Mouse (Mus musculus) brown adipose tissue, adult 24 weeks (tissue): ENCODE data around the gene Gch1. TPM values are rescaled to one million over a fixed set of nuclear protein-coding genes. Genes with fewer than 3 reads are reported as not detected.
A peak's percentile ranks its signal among the peaks of the same experiment; 100 is the strongest.

Source experiments
- H3K27ac ChIP-seq: fragments of 200-500 bp; replicated peaks from 2 replicates; pipeline ENCODE4 v1.5.1; 2012; ENCODE audit warnings: low read depth, mild to moderate bottlenecking, low read length
- H3K4me1 ChIP-seq: fragments of 200-500 bp; 2 replicates; pipeline ENCODE4 v1.6.1; 2012; ENCODE audit warnings: low read length, mixed read lengths; ENCODE audit not compliant: control insufficient read depth, insufficient read depth, insufficient read length
- H3K4me3 ChIP-seq: fragments of 200-500 bp; 2 replicates; pipeline ENCODE4 v1.5.1; 2012; ENCODE audit warnings: low read depth, mild to moderate bottlenecking, low read length, moderate library complexity; ENCODE audit not compliant: insufficient read depth
- polyA plus RNA-seq: library from polyadenylated mRNA; stranded (reverse); fragments of >200 nt; gene quantifications from 2 replicates; pipeline ENCODE4 v1.2.4, GENCODE M21; 2012; ENCODE audit not compliant: missing spikeins, insufficient read depth, insufficient read length

The Gch1 gene
- polyA plus RNA-seq, 1 experiment = 1.3 TPM

DNA sequence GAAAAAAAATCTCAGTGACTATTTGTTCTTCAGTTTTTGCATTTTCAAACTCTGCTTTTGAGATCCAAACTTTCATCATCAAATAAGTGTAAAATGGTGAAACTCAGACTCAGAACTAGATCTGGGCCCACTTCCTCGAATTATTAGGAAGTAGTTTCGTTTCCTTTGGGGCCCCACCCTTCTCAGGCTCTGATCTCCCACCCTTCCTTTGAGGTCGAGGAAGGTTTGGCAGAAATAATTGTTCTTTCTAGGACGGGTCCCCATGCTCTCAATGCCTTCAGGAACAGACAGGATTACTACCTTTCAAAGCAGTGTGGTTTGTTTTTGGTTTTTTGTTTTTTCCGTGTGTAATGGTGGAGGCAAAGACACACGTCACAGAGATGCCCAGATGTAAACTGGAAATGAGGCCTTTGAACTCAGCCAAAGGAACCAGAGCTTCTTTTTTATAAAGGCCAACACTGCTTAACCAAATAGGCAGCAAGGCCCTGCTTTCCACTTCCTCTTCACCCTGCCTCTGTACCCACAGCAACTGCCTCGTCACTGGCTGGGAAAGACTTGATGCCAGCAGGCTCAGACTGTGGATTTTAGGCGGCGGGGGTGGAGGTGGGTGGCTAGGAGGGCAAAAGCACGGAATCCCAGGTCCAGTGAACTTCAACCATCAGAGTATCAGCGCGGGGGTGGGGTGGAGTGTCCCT lies 1.4 kb downstream of the Gch1 start:
- H3K4me1 ChIP-seq = 0 out of 2 replicates have a peak, but pooled peaks cover 2% of the 10 kb centered on the region
- H3K4me3 ChIP-seq = peak overlapping the region; percentile 94
- H3K27ac ChIP-seq = peak overlapping the region; percentile 85

DNA sequence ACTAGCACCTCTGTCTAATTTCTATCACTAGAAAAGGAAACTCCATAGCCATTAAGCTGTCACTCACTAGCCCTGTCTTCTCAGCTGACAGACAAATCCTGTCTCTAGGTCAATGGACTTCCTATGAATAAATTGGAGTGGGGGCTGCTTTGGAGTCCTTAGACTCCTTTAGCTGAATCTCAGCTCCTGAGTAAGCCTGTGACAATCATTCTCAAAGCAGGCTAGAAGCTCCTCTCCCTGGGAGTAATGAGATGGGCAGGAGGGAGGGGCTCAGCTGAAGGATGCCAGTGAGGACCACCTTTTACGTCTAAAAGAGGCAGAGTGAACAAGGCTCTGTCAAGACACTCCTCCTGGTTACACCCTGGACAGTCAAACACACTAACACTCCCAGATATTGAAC lies 2.0 kb downstream of the Gch1 start:
- H3K27ac ChIP-seq = peak overlapping the region; percentile 85
- 0 out of 2 replicates have a peak, but pooled peaks cover 2% of the 10 kb centered on the region for H3K4me1 ChIP-seq
- H3K4me3 ChIP-seq = peak overlapping the region; percentile 43

DNA sequence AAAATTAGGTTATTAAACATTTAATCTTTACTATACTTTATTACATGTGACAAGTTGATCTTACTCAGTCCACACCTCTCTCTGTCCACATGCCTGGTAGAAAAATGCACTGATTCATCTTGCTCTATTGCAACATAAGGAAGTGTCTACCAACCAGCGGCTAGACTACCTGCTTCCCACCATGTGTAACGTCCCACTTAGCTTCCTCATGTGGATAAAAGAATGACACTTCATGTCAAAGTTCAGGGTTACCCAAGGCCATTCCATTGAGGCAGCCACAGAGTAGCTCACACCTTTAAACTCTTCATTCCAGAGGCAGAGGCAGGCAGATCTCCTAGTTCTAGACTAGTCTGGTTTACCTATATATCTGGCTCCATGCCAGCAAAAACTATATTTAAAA lies 2.7 kb downstream of the Gch1 start:
- Histone ChIP-seq H3K4me1 (peaks cover 5% of the 10 kb centered on the region; the same call in 1 of the 2 replicates), H3K27ac (no peak overlapping the region), H3K4me3 (no peak overlapping the region)

DNA sequence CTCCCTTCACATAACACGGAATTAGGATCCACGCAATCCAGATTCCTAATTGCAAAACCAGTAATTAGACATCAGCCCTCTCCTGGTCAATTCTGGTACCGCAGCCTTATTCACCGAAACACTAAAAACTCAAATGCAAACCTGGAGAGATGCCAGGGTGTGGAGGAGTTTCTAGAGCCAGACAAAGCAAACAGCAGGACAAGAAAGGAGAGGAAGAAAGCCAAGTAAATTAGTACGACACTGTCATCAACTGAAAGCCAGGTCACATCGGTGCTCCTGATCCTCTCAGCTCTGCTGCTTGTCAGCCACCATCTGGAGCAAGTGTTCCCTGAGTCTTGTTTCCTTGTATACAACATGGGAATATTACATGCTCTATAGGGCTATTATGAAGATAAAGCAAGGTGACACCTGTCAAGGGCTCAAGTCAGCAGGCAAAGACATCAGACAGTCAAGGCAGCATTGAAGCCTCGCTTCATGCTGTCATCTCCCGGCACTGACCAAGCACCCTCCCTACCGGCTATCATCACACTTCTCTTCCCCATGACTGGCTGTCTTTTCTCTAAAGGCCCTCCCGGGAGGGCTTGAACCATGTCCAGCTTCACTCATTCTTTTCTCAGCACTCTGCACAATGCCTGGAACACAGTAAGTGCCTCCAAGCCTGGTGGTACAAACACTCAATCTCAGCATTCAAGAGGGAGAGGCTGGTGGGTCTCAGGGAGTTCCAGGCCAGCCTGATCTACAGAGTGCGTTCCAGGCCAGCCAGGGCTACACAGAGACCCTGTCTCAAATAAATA lies 7.5 kb downstream of the Gch1 start:
- no peak overlapping the region for H3K4me3 ChIP-seq
- H3K4me1 ChIP-seq = peaks cover 8% of the 10 kb centered on the region; the same call in 1 of the 2 replicates
- H3K27ac ChIP-seq = no peak overlapping the region

DNA sequence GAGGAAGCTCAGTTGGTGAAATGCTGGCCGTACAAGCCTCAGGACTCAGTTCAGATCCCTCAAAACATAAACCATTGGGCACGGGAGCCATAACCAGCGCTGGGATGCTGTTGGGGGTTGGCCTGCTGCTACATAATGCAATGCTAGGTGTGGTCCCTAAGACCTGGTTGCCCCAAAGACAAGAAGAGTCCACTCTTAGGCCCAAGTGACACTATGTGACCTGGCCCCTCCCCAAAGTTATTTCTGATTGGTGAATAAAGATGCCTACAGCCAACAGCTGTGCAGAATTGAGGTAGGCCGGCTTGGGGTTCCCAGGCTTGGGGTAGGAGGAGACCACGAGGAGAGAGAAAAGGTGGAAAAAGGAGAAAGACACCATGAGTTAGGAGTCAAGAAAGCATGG lies 10.4 kb downstream of the Gch1 start:
- Histone ChIP-seq H3K4me1 (peaks cover 7% of the 10 kb centered on the region; the same call in 1 of the 2 replicates), H3K4me3 (no peak overlapping the region), H3K27ac (no peak overlapping the region)

DNA sequence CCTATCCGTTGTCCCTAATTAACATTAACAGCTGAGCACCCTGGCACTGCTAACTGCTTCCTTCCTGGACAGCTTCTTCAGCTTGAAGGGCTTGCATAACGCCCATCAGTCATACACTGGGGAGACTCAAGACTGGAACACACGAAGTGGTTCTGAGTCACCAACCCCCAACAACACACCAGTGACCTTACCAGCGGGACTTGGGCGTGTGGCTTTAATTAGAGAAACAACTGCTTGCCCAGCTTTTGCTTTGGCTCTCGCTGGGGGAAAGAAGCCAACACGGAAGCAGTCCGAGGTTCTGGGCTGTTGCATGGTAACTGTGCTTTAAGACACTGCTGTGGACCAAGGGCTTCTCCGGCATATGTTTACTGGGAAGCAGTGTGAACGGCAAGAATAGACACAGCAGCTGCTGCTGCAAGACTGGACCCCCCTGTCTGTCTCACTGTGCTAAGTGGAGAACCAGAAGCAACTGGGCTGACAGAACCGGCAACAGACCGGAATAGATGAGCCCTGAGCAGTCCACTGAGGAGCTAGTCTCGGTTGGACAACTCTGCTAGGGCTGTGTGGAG lies 11.3 kb downstream of the Gch1 start:
- Histone ChIP-seq H3K4me3 (peak overlapping the region; percentile 53), H3K4me1 (peaks cover 7% of the 10 kb centered on the region; the same call in 1 of the 2 replicates), H3K27ac (peak overlapping the region; percentile 47; the same call in 1 of the 2 replicates)

DNA sequence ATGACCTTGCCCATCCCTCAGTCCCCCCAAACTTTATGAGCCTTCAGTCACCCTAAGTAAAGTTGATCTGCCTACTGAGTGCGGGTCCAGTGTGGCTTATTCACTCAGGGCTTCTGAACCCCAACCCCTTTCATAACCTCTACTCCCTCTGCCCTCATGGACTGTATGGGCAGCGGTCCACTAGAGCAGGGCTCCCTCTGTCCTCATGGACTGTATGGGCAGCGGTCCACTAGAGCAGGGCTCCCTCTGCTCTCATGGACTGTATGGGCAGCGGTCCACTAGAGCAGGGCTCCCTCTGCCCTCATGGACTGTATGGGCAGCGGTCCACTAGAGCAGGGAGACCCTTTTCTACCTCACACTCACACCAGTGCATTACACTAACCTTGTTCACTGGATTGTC lies 13.0 kb downstream of the Gch1 start:
- Histone ChIP-seq H3K27ac (no peak overlapping the region), H3K4me3 (no peak overlapping the region), H3K4me1 (peaks cover 8% of the 10 kb centered on the region; the same call in 1 of the 2 replicates)

DNA sequence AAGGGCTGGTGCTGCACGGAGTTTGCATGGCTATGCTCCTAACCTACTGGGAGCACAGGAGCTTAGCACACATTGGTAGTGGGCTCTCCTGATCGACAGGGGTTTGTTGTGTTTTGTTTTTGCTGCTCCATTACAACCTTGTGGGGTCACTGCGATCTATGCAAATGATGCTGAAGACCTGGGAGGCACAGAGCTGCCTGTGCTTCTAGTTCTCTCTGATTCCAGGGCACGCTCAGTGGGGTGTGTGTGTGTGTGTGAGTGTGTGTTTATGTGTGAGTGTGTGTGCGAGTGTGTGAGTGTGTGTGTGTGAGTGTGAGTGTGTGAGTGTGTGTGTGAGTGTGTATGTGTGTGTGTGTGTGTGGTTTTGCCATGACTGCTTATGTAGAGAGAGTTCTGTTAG lies 14.1 kb downstream of the Gch1 start:
- Histone ChIP-seq H3K4me1 (peaks cover 11% of the 10 kb centered on the region), H3K4me3 (no peak overlapping the region), H3K27ac (no peak overlapping the region)

DNA sequence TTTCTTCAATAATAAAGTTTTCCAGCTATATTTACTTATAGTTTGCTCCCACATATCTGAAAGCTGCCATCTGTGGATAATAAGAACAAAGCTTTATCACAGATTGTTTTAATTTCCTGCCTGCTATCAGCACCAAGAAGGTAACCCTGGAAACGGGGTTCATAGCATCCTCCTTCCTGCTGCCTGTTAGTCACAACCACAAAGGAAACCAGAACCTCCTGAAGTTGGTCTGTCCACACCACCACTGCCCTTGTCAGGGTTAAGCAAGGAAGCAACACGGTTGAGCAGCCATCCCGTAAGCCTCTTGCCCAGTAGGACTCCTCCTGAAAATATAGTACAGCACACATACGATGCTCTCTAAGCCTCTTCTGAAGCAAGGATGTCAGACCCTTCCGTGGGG lies 17.1 kb downstream of the Gch1 start:
- no peak overlapping the region for H3K27ac ChIP-seq
- H3K4me1 ChIP-seq = peaks cover 10% of the 10 kb centered on the region
- no peak overlapping the region for H3K4me3 ChIP-seq

DNA sequence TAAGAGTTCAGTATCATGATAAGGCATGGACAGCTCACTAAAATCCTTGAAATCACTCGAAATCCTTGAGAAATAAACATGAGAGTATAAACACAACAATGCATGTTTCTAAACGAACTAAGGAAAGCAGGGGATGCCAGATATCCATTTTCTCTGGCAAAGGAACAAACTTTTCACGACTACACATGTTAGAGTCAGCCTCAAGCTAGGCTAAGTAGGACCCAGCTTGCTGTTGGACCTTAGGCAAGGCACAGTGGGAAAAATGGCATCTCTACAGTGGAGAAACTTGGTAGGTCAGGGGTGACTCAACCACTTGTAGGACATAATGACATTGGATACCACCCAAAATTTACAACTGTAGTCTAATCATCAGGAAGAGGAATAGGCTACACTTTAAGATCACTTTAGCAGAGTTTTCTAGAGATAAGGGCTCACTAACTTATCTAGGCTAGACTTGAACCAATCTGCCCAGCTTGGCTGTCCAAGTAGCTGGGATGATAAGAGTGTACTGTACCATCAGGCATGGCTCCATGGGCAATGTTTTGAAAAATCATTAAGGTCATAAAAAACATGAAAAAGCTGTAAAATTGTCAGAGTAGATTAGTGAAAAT lies 18.6 kb downstream of the Gch1 start:
- Histone ChIP-seq H3K27ac (no peak overlapping the region), H3K4me3 (no peak overlapping the region), H3K4me1 (peaks cover 10% of the 10 kb centered on the region)

DNA sequence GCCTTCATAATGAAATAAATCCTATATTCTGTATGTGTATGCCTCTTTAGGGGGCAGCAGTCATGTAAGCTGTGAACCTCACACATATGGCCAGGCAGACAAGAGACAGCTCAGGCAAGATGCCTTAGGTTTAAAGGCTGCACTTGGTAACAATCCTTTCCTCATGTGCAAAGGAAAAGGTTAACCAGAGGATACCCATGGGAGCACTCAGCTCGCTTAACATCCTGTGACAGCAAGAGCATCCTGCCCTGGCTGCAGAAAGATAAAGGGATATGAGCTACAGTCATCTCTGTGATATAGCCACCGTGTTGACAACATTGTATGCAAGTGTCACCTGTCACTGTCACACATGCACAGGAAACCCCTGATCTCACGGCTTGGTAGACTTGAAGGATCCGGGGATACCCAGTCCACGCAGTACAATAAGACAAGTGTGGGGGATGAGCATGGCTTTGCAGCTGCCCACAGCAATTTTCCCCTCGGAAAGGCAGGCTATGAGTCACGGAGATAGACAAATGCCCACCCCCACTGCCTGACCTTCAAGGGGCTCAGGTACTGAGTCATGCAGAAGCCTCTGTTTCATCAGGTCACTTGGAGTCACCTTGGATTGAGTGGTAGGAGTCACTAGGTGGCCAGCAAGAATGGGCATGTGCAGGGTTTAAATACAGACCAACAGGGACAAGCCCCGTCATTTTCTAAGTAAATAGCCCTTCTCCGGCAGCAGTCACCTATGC lies 19.4 kb downstream of the Gch1 start:
- H3K27ac ChIP-seq = no peak overlapping the region
- H3K4me3 ChIP-seq = no peak overlapping the region
- H3K4me1 ChIP-seq = peaks cover 10% of the 10 kb centered on the region

DNA sequence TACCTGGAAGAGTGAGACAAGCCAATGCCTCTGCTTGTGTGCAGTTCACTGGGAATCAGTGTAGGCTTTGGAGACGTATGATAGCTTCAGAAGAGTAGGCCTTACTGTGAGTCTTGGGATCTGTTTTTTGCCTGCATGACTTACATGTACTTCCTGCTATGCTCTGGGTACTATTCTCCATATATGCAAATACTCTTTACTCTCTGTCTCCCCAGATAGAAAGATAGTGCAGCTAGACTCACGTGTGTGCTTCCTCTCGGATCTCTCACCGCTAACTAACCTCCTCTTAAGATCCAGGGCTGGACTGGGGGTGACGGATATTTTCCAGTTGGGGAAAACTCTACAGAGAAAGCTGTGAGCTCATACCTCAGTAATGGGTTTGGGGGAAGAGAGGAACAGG lies 23.5 kb downstream of the Gch1 start:
- H3K4me1 ChIP-seq = peaks cover 6% of the 10 kb centered on the region
- H3K4me3 ChIP-seq = no peak overlapping the region
- H3K27ac ChIP-seq = no peak overlapping the region

DNA sequence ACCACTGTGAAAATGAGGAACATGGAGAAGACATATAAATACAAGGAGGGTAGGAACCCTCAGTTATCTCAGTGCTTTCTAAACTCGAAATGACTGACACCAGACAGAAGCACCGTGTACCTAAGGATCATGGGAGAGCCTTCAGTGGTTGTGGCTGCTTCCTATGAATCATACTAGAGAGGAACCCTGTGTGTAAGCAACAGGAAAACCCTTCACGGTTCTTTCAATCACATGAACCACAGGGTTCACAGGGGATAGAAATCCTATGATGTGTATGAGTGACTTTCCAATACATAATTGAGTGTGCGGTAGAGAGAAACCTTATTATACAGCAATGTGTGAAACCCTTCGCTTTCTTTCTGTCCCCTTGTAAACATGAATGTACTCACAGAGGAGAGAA lies 24.1 kb downstream of the Gch1 start:
- Histone ChIP-seq H3K4me1 (peaks cover 2% of the 10 kb centered on the region; the same call in 1 of the 2 replicates), H3K27ac (no peak overlapping the region), H3K4me3 (no peak overlapping the region)

DNA sequence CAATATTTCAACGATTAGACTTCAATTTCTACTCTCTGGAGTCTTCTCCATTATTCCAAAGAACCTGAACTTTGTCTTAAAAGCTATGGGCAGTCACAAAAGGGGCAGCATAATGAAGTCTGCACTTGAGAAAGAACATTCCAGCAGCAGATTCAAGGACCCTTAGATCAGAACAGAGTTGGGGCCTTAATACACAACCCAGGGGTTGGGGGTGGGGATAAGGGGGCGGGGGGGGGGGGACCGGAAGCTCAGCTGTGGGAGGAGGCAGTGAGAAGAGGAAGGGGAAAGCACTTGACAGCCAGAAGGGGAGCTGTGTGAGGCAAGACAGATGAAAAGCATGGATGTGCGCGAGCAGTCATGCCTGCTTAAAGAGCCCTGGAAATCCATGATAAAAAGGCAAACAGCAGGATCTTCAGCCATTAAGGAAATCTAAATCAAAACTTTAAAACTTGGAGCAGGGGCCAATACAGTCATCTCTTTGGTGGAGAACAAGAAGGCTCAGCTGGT lies 27.2 kb downstream of the Gch1 start:
- Histone ChIP-seq H3K4me3 (no peak overlapping the region), H3K4me1 (no peaks in the 10 kb centered on the region), H3K27ac (no peak overlapping the region)
